Mouse (Mus musculus): ENCODE measurements around the gene Vps45. TPM values are rescaled to one million over a fixed set of nuclear protein-coding genes. Genes with fewer than 3 reads are reported as not detected.

The Vps45 gene
- polyA plus RNA-seq (2016; fragmentation: Nextera tagmentation; extraction: Ambion mirVana) = 26.1 and 30.6 TPM in 2 replicates

DNA sequence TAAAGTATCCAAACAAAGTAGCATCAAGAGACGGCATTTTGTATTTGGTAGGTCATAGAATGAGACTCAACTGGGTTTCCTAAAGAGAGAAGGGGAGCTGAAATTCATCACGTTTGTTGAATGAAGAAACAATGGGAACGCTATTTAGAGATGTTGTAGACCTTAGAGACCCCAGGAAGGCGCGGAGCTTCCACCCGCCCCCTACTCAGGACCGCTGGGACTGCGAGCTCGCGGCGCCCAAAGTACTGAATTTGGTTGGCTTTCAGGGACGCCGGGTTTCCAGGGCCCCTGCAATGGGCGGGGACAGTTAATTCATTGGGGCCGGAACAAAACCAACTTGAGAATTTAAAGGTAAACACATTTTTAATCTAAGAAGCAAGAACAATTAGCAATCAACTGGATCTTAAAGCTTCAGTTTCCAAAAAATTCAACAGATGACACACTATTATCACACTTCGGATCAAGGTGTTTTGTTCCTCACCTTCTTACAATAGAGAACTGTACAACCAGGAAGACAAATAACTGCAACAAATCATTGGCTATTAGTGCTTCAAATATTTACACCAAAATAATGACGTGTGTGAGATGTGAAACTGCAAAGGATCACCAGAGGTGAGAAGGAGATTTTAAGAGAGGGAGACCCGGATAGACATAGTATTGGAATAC is at the start of gene Vps45:
Gene Vps45, minus strand, starts transcription at position 236 of the 666 bp plus-strand sequence.
- Histone ChIP-seq H3K36me3 (0 out of 2 replicates have a peak, but pooled peaks cover 11% of the 10 kb centered on the region), H3K4me3 (peak within 1 kb of the TSS; percentile 76), H3K27me3 (ENCODE audit: insufficient read depth, poor library complexity, severe bottlenecking) (no peaks in the 10 kb centered on the region), H3K9me3 (no peaks in the 10 kb centered on the region), H3K27ac (peak within 1 kb of the TSS; percentile 94), H3K4me1 (peaks cover 4% of the 10 kb centered on the region; the same call in 1 of the 2 replicates)
- WGBS = 2% methylated on average over 18 of the region's 18 CpGs
- DNase-seq (ENCODE audit: low spot score) = peak; percentile 89

DNA sequence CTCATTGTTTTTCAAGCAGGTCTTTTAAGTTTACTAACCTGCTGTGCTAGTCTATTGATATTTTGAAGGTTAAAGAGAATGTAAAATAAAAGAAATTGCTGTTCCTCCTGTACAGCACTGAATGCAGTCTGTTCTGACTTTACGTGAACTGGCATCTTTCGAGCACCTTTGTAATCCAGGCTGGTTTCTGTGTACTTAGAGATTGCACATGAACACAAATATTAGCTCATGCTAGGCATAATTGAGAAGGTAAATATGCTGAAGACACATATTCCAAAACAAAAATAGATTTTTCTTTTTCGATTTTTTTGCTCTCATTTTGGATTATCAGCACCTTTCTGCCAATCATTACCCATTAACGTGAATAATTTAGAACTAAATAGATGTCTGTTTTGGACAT is 47.9 kb upstream of the Vps45 start:
- WGBS = 89% methylated on average over 4 of the region's 4 CpGs
- peak overlapping the region; percentile 91; the same call in 1 of the 2 replicates for H3K4me3 ChIP-seq

DNA sequence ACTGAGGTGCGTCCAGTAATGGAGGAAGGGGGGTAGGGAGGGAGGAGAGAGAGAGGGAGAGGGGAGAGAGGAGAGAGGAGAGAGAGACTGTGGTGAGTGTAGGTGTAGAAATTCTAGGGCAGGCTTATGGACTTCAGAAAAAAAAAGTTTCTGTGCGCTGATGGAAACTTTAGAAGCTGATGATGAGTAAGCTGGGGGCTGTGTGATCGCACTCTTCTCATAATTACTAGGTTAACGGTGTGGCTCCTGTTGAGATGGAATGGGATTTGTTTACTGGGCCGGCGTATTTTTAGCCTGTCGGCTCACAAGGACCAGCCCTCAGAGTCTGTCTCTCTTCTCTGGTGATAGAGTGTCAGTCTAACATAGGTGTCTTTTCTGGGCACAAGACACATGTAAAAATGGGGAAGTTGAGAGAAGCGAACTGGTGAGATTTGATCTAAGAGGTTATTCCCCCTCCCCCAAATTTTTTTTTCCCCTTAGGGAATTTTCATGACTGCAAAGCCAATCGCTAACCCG is 47.0 kb upstream of the Vps45 start:
- H3K9me3 ChIP-seq = no peaks in the 10 kb centered on the region
- DNase-seq (ENCODE audit: low spot score) = no peak
- peaks cover 22% of the 10 kb centered on the region for H3K4me1 ChIP-seq
- H3K27ac ChIP-seq = peak overlapping the region; percentile 97
- H3K4me3 ChIP-seq = peak overlapping the region; percentile 91
- H3K27me3 ChIP-seq (ENCODE audit: insufficient read depth, poor library complexity, severe bottlenecking) = no peaks in the 10 kb centered on the region
- peaks cover 5% of the 10 kb centered on the region; the same call in 1 of the 2 replicates for H3K36me3 ChIP-seq
- WGBS = 7% methylated on average over 10 of the region's 10 CpGs

More for the DNA sequence above, 47.9 kb upstream of the Vps45 start:
- no peak for DNase-seq (ENCODE audit: low spot score)
- Histone ChIP-seq H3K4me1 (peaks cover 22% of the 10 kb centered on the region), H3K9me3 (no peaks in the 10 kb centered on the region), H3K27ac (no peak overlapping the region), H3K36me3 (peaks cover 5% of the 10 kb centered on the region; the same call in 1 of the 2 replicates), H3K27me3 (ENCODE audit: insufficient read depth, poor library complexity, severe bottlenecking) (no peaks in the 10 kb centered on the region)

DNA sequence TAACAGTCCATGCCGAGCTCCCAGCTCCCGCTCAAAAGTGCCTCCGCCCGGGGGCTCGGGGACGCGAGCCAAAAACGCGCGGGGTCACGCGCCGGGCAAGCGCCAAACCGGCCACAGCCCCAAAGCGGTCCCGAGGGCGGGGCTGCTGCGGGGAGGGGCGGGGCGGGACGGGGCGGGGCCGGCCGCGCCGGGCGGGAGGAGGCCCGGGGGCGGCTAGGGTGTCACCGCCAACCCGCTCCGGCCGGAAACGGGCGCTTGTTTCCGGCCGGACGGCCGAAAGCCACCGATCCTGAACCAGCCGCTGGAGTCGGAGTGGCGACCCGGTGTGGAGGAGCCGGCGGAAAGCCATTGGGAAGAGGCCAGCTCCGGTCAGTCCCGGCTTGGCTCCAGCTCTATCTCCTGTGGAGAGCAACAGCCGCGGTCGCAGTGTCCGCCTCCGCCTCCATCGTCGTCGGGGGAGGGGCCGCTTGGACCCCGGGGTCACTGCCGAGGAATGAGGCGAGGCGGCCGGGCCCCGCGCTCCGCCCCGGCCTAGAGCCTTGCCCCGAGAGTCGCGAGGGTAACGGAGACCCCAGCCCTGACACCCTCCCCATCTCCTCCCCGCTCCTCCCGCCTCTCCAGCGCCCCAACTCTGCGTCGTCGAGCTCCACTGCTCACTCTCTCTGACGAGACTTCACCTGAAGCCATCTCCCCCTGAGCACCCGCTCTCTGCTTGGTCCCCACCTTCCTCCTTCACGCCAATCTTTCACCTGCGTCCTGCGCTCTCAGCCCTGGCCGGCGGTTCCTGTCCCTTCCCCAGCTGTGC is 46.2 kb upstream of the Vps45 start, which contains the start of gene Otud7b:
Gene Otud7b, plus strand, starts transcription at position 267 of the 805 bp plus-strand sequence.
- Histone ChIP-seq H3K27ac (peak within 1 kb of the TSS; percentile 97), H3K9me3 (no peaks in the 10 kb centered on the region), H3K4me3 (peak within 1 kb of the TSS; percentile 91), H3K4me1 (peaks cover 22% of the 10 kb centered on the region), H3K36me3 (peaks cover 5% of the 10 kb centered on the region; the same call in 1 of the 2 replicates), H3K27me3 (ENCODE audit: insufficient read depth, poor library complexity, severe bottlenecking) (no peaks in the 10 kb centered on the region)
- DNase-seq (ENCODE audit: low spot score) = peak; percentile 91
- under 1% methylated on average over 83 of the region's 84 CpGs for WGBS

DNA sequence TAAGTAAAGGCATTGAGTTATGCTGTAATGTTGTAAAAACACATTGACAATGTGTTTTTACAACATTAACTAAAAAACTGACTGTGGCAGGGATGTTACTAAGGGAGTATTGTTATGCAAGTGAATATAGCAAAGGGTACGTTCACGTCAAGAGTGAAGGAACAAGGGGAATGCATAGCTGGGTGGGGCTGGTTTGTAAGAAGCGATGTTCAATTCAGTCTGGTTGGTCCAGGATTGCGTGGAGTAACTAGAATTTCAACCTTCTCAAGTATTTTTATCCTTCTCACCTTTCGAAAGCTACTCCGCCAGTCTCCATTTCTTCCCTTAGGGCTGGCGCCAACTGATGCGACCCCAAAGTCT is 45.6 kb upstream of the Vps45 start:
- WGBS = 5% methylated on average over 8 of the region's 8 CpGs
- no peaks in the 10 kb centered on the region for H3K9me3 ChIP-seq
- no peaks in the 10 kb centered on the region for H3K36me3 ChIP-seq
- DNase-seq (ENCODE audit: low spot score) = no peak
- no peaks in the 10 kb centered on the region for H3K27me3 ChIP-seq (ENCODE audit: insufficient read depth, poor library complexity, severe bottlenecking)
- H3K27ac ChIP-seq = peak overlapping the region; percentile 97
- peak overlapping the region; percentile 91 for H3K4me3 ChIP-seq
- peaks cover 22% of the 10 kb centered on the region for H3K4me1 ChIP-seq

DNA sequence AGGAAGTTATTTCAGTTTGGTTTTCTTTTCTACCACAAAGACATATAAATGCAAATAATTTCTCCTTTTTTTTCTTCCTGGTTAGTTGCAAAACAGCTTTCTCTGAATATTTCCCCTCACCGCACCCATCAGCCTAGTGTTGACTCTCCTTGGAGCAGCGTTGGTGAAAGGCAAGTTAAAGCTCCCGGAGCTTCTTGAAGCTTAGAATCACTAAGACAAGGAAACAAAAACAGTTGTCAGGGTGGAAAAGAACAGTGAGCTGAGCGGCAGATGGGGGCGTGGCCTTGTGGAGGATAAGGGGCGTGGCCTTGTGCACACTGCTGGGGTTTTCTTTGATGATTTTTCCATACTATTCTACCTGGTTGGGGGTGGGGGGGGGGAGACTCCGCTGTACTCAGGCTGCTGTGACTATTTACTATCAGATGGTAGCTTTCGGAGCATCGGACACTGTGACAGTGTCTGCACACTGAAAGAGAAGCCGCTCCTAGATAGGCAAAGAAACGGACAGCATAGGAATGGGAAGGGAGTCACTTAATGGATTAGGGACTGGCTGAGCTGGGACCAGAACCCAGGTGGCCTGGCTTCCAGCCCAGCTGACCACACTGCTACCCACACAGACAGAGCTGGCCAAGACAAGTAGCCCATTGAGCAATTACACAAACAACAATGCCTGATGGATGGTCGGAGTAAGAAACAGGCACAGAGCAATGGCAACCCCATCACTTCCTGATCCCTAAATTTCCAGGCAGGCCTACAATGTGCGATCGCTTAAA is 44.0 kb upstream of the Vps45 start:
- Histone ChIP-seq H3K36me3 (no peaks in the 10 kb centered on the region), H3K9me3 (no peaks in the 10 kb centered on the region), H3K27ac (peak overlapping the region; percentile 53), H3K27me3 (ENCODE audit: insufficient read depth, poor library complexity, severe bottlenecking) (no peaks in the 10 kb centered on the region), H3K4me1 (peaks cover 22% of the 10 kb centered on the region), H3K4me3 (peak overlapping the region; percentile 48)
- peak; percentile 88 for DNase-seq (ENCODE audit: low spot score)
- WGBS = 19% methylated on average over 14 of the region's 14 CpGs

DNA sequence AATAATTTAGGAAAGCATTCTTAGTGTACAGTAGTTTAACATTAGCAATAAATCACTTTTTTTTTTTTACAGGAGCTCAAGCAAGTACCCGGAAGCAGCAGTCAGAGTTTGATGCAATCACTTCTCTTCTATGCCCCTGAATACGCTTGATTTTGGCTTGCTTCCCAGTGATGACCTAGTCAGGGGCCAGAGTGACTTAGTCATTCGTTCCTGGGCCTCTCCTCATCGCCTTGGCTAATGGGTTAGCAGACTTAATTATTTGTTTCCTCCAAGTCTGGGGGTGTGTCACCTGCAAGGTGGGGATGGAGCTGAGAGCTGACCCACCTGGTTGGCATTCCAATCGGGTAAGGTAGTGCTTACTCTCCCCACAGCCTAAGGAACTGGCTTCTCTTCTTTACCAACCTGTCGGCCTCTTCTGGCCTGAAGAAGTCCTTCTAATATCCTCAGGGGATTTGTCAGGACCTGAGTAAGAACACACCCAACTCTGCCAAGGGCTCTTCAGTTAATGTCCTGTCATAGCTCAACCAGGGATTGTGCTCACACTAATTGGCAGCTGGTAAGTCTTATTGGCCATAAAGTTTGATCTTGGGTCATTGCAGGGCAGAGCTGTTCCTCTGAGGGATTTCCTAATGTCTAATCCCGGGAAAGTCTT is 40.5 kb upstream of the Vps45 start:
- DNase-seq (ENCODE audit: low spot score) = no peak
- Histone ChIP-seq H3K9me3 (no peaks in the 10 kb centered on the region), H3K27ac (no peak overlapping the region), H3K4me3 (no peak overlapping the region), H3K36me3 (no peaks in the 10 kb centered on the region), H3K27me3 (ENCODE audit: insufficient read depth, poor library complexity, severe bottlenecking) (no peaks in the 10 kb centered on the region), H3K4me1 (peaks cover 15% of the 10 kb centered on the region)
- 48% methylated on average over 7 of the region's 7 CpGs for WGBS

DNA sequence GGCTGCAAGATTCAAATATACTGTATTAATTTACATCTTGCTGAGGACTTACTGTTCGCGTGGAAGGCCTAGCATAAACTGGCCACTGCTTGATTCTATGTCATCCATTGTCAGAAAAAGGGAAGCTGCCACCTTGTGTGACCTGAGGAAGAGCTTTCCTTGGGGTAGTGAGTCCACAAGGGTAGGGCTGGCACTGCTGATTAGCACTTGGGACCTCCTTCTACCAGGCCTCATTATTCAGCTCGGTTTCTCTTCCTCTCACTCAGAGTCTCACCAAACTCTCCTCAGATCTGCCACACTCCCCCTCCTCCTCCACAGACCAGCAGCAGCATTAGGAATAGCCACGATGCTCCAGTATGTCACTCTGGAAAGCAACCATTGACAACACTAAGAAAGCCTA is 39.9 kb upstream of the Vps45 start:
- Histone ChIP-seq H3K9me3 (no peaks in the 10 kb centered on the region), H3K4me1 (peaks cover 20% of the 10 kb centered on the region), H3K27ac (no peak overlapping the region), H3K27me3 (ENCODE audit: insufficient read depth, poor library complexity, severe bottlenecking) (no peaks in the 10 kb centered on the region), H3K4me3 (no peak overlapping the region), H3K36me3 (no peaks in the 10 kb centered on the region)
- no peak for DNase-seq (ENCODE audit: low spot score)
- WGBS = 62% methylated on average over 4 of the region's 4 CpGs

DNA sequence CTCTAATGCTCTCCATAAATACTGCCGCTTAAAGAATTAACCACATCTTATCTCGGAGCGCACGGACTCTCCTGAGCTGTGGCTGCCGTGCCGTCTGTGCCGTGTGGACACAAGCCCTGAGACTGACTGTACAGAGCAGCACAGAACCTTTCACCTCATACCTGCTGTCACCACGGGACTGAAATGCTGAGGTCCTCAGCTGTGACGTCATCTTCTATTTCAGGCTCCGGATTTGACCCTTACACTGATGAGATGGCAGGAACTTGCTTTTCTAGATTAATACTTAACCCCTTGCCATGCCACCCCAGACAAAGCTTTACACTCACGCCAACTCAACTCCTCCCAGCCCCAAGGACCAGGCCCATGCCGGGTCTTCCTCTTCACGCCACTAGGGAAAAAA is 35.9 kb upstream of the Vps45 start:
- peak overlapping the region; percentile 70; the same call in 1 of the 2 replicates for H3K27ac ChIP-seq
- WGBS = 39% methylated on average over 13 of the region's 13 CpGs
- H3K36me3 ChIP-seq = no peaks in the 10 kb centered on the region
- no peaks in the 10 kb centered on the region for H3K9me3 ChIP-seq
- DNase-seq (ENCODE audit: low spot score) = peak; percentile 78
- H3K4me1 ChIP-seq = peaks cover 19% of the 10 kb centered on the region
- H3K27me3 ChIP-seq (ENCODE audit: insufficient read depth, poor library complexity, severe bottlenecking) = no peaks in the 10 kb centered on the region
- H3K4me3 ChIP-seq = peak overlapping the region; percentile 28

DNA sequence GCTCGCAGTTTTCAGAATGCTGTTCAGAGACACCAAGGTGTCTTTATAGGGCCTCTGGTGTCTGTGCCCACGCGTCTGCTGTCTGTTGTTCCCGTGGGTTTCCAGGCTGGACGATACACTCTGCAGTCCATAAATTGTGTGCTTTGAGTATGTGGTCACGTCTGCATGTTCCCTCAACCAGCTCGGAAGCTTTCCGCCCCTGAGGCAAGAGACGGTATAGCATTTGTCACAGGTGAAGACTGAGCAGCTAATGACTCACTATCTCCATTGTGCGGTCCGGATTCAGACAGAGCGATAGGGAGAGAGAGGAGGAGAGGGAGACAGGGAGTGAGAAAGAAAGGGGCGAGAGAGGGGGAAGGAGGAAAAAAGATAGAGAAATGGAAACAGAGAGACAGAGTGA is 35.2 kb upstream of the Vps45 start:
- H3K27ac ChIP-seq = peak overlapping the region; percentile 70; the same call in 1 of the 2 replicates
- no peaks in the 10 kb centered on the region for H3K27me3 ChIP-seq (ENCODE audit: insufficient read depth, poor library complexity, severe bottlenecking)
- no peaks in the 10 kb centered on the region for H3K9me3 ChIP-seq
- H3K36me3 ChIP-seq = no peaks in the 10 kb centered on the region
- H3K4me1 ChIP-seq = peaks cover 19% of the 10 kb centered on the region
- DNase-seq (ENCODE audit: low spot score) = no peak
- WGBS = 51% methylated on average over 13 of the region's 13 CpGs
- H3K4me3 ChIP-seq = peak overlapping the region; percentile 28; the same call in 1 of the 2 replicates

DNA sequence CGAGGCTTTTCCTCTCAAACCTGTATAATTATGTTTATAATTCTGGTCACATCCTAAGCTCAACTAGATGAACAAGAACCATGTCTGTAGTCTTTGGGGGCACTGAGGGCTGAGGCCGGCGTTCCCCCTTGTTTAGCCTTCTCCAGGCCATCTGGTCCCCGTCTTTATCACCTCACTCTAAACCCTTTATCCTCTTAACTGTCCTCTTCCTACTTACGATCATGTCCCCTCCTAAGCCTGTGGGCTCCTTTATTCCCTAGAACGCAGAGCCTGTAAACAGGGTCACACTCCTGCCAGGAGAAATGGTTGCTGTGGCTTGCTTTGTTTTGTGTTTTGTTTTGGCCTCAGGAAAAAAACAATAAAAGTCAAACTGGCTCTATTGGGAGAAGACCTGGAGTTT is 33.7 kb upstream of the Vps45 start:
- WGBS = 50% methylated on average over 6 of the region's 6 CpGs
- Histone ChIP-seq H3K27ac (no peak overlapping the region), H3K4me3 (no peak overlapping the region), H3K36me3 (no peaks in the 10 kb centered on the region), H3K27me3 (ENCODE audit: insufficient read depth, poor library complexity, severe bottlenecking) (no peaks in the 10 kb centered on the region), H3K4me1 (peaks cover 19% of the 10 kb centered on the region), H3K9me3 (no peaks in the 10 kb centered on the region)
- DNase-seq (ENCODE audit: low spot score) = no peak

DNA sequence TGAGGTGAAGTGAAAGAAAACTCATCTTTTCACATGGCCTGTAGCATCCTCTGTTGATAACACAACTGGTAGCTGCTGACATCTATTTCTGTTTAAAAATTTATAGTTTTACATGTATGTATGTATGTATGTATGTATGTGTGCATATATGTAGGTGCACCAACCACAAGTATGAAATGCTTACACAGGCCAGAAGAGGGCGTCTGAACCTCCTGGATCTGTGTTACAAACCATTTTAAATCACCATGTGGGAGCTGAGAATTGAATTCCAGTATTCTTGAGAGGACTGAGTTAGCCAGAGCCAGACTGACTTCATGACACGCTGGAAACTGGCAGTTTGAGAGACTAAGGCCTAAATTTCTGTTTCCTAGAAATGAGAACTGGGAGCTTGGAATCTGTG is 32.9 kb upstream of the Vps45 start:
- 60% methylated on average over 2 of the region's 2 CpGs for WGBS
- H3K27ac ChIP-seq = no peak overlapping the region

More for the DNA sequence above, 32.9 kb upstream of the Vps45 start:
- Histone ChIP-seq H3K4me3 (no peak overlapping the region), H3K27me3 (ENCODE audit: insufficient read depth, poor library complexity, severe bottlenecking) (no peaks in the 10 kb centered on the region), H3K9me3 (no peaks in the 10 kb centered on the region), H3K36me3 (no peaks in the 10 kb centered on the region), H3K4me1 (peaks cover 19% of the 10 kb centered on the region)
- no peak for DNase-seq (ENCODE audit: low spot score)
